Mouse (Mus musculus) ovary, adult 18-20 months (tissue): ENCODE data around the gene Cntf.
"Not testable (repeated sequence)": the region's sequence is repeated elsewhere in the genome, so short reads cannot be mapped to it uniquely, and the experiment has no call there.

Source experiments
- DNase-seq: peaks from one replicate; pipeline ENCODE4 v3.0.0; 2022; ENCODE audit warnings: low spot score, mixed read lengths

The Cntf gene

DNA sequence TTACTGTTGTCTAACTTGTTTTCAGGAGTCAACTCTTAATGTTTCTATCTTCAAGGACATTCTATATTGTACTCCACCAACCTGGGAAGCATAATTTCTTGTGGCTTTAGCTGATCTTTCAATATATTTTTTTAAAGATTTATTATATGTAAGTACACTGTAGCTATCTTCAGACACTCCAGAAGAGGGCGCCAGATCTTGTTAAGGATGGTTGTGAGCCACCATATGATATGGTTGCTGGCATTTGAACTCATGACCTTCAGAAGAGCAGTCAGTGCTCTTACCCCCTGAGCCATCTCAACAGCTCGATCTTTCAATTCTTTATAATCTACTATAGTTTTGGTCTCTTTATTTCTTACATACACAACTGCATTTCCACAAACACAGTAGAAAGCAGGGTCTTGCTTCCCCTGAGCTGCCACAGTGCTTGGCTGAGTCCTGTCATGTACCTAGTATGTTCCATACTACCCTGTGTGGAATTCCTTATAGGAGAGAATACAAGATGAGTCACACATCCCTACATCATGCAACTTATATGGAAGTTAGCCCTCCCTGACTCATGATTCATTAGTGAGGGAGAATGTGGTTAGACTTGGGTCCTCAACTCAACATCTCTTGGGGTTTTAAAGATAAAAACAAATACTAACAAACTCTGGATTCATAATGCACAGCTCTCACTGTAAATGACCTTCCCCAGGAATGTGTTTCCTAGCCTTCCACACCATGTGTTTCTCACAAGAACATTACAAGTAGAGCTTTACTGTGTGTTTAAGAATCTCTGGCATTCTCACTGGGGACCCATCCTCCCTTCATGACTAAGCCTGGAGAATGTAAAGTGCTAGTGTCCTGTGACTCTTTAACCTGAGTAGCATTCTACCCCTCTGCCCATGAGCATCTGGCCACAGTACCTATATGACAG lies 3.0 kb downstream of the Cntf start:
- no peak for DNase-seq

- DNase-seq = peak; percentile 4
These were observed 5.8 kb downstream of the Cntf start for GRCm38 (mm10) chr19:12759656-12760055.

GRCm38 (mm10) chr19:12758936-12759478 lies 6.4 kb downstream of the Cntf start:
- no peak for DNase-seq

- DNase-seq = no peak
These were observed 9.1 kb downstream of the Cntf start for GRCm38 (mm10) chr19:12756286-12756685.

GRCm38 (mm10) chr19:12731950-12732349 lies 33.5 kb downstream of the Cntf start:
- DNase-seq = no peak

DNA sequence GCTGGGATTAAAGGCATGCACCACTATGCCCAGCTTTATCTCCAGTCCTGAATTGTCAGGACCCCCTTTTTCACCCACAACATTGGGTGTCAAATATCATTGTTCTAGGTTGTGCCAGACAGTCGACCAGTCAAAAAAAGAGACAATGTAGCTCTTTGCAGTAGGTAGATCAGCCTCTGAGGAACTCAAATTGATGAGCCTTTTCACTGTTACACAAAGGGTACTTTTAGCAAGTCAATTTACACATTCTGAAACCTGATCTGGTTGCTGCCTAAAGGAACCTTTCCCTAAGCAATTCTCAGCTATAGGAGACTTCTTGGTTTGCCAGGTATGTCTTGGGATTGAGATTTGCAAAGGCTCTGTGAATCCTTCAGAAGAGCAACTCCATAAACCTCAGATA lies 34.4 kb downstream of the Cntf start:
- no peak for DNase-seq

- no peak for DNase-seq
These were observed 39.6 kb downstream of the Cntf start for GRCm38 (mm10) chr19:12725851-12726250.

DNA sequence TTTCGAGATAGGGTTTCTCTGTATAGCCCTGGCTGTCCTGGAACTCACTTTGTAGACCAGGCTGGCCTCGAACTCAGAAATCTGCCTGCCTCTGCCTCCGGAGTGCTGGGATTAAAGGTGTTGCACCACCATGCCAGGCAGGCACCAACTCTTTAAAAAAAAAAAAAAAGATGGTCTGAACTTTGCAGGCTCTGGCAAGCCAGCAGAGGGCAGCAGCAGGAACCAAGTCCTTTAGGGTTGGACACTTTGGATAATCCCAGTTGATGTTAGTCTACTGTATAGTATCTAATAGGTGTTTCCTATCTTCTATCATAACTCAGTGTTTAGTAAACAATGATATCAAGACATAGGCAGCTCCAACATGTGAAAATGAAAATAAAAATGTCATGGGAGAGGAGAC lies 43.1 kb downstream of the Cntf start:
- peak; percentile 13 for DNase-seq

GRCm38 (mm10) chr19:12721596-12721995 lies 43.8 kb downstream of the Cntf start:
- not testable (repeated sequence) for DNase-seq

- not testable (repeated sequence) for DNase-seq
These were observed 44.5 kb downstream of the Cntf start for GRCm38 (mm10) chr19:12720919-12721318.

- no peak for DNase-seq
These were observed 45.0 kb downstream of the Cntf start for GRCm38 (mm10) chr19:12720463-12720862.

- no peak for DNase-seq
These were observed 46.2 kb downstream of the Cntf start for GRCm38 (mm10) chr19:12719189-12719588.
